Mouse (Mus musculus): ENCODE data around the gene Gna15.

DNA sequence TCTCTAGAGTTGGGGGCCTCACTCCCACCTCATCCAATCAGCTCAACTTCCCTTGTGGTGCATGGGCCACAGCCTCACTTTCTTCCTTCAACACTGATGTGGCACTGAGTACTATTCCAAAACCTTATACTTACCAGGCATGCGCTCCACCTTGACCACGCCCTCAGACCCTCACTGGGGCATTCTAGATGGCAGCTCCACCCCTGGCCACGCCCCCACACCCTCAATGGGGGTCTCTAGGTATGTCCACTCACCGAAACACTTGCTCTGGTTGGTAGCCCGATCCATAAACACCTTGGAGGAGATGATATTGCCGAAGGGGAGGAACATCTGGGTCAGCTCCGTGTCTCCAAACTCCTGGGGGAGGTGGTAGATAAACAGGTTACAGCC lies 61.6 kb downstream of the Gna15 start:
- TF ChIP-seq EP300 (IDR thresholded peaks at IDR 0.05; ENCODE audit: insufficient read depth, low read depth, low read length) (no peak), POLR2A (IDR thresholded peaks at IDR 0.05; ENCODE audit: insufficient read depth, low read length) (no peak), CTCF (IDR thresholded peaks at IDR 0.05; ENCODE audit: low read depth, low read length) (no peak)

Data from ES-Bruce4 (cell line).